In genomic region chr12:110447306-110447705, GRCm38 (mm10) we compare ENCODE assay signal across 8 mouse cellular contexts. TPM values are rescaled to one million over a fixed set of nuclear protein-coding genes. Genes with fewer than 3 reads are reported as not detected.
A peak's percentile ranks its signal among the peaks of the same experiment; 100 is the strongest.
DNase-seq lines count a peak whose midpoint lies in the region; ATAC-seq lines count a peak whose summit lies in the region.

No protein-coding gene starts in this region.

- H3K27me3 ChIP-seq in embryonic facial prominence, embryonic 10.5 days (replicated peaks; ENCODE audit: low read depth, poor library complexity, severe bottlenecking), result peaks cover 21% of the 10 kb centered on the region
- peaks cover 3% of the 10 kb centered on the region; the same call in 1 of the 2 replicates for H3K27me3 ChIP-seq in heart, embryonic 11.5 days (ENCODE audit: control insufficient read depth, insufficient read depth, low read length)
- H3K27me3 ChIP-seq in kidney, embryonic 14.5 days (ENCODE audit: control insufficient read depth, insufficient read depth, low read length), result no peaks in the 10 kb centered on the region; the same call in 1 of the 2 replicates
- no peaks in the 10 kb centered on the region for H3K27me3 ChIP-seq in lung, embryonic 16.5 days (ENCODE audit: control insufficient read depth, insufficient read depth, low read depth, low read length)

- peaks cover 23% of the 10 kb centered on the region for H3K4me1 ChIP-seq in embryonic facial prominence, embryonic 10.5 days
- H3K4me1 ChIP-seq in heart, embryonic 11.5 days (ENCODE audit: control insufficient read depth, insufficient read depth, low read length), result peaks cover 5% of the 10 kb centered on the region; the same call in 1 of the 2 replicates
- peaks cover 6% of the 10 kb centered on the region; the same call in 1 of the 2 replicates for H3K4me1 ChIP-seq in kidney, embryonic 14.5 days (ENCODE audit: control insufficient read depth, insufficient read depth, low read length)
- H3K4me1 ChIP-seq in lung, embryonic 16.5 days (replicated peaks; ENCODE audit: control insufficient read depth, insufficient read depth, low read length), result peaks cover 3% of the 10 kb centered on the region; the same call in 1 of the 2 replicates

- peak overlapping the region; percentile 89 for H3K27ac ChIP-seq in embryonic facial prominence, embryonic 10.5 days (replicated peaks)
- peak overlapping the region; percentile 68; the same call in 1 of the 2 replicates for H3K27ac ChIP-seq in heart, embryonic 11.5 days (ENCODE audit: low read depth, low read length)
- peak overlapping the region; percentile 42; the same call in 1 of the 2 replicates for H3K27ac ChIP-seq in kidney, embryonic 14.5 days (ENCODE audit: low read depth, low read length)
- peak overlapping the region; percentile 72 for H3K27ac ChIP-seq in lung, embryonic 16.5 days (ENCODE audit: low read length)

- peak overlapping the region; percentile 78 for H3K9ac ChIP-seq in heart, embryonic 11.5 days (ENCODE audit: low read depth, low read length)
- H3K9ac ChIP-seq in kidney, embryonic 14.5 days (ENCODE audit: low read depth, low read length), result peak overlapping the region; percentile 84
- H3K9ac ChIP-seq in lung, embryonic 16.5 days (ENCODE audit: low read length), result peak overlapping the region; percentile 87

- WGBS in embryonic facial prominence, embryonic 10.5 days, result 2% methylated on average over 39 of the region's 39 CpGs
- under 1% methylated on average over 39 of the region's 39 CpGs for WGBS in heart, embryonic 11.5 days (ENCODE audit: insufficient replicate concordance)
- 2% methylated on average over 32 of the region's 39 CpGs for WGBS in kidney, embryonic 14.5 days
- WGBS in lung, embryonic 16.5 days, result 1% methylated on average over 30 of the region's 39 CpGs

- DNase-seq in adrenal gland, adult (ENCODE audit: inconsistent age in 2 of 2, low spot score in 1 of 2), result peak; percentile 72 to 82
- peak; percentile 63 for DNase-seq in embryonic facial prominence, embryonic 10.5 days (ENCODE audit: low spot score)
- DNase-seq in ovary, adult 18-20 months (ENCODE audit: low spot score), result peak; percentile 29
- peak; percentile 67 to 76 for DNase-seq in thymus, postnatal 36 days

- H3K36me3 ChIP-seq in embryonic facial prominence, embryonic 10.5 days (replicated peaks), result 0 out of 2 replicates have a peak, but pooled peaks cover 3% of the 10 kb centered on the region
- H3K36me3 ChIP-seq in heart, embryonic 11.5 days (ENCODE audit: control insufficient read depth, insufficient read depth, low read length), result no peaks in the 10 kb centered on the region
- no peaks in the 10 kb centered on the region for H3K36me3 ChIP-seq in kidney, embryonic 14.5 days (ENCODE audit: control insufficient read depth, insufficient read depth, low read length)
- no peaks in the 10 kb centered on the region for H3K36me3 ChIP-seq in lung, embryonic 16.5 days (ENCODE audit: control insufficient read depth, insufficient read depth, low read length)

- peak; percentile 28 for ATAC-seq in CD4-positive, CD25-positive, alpha-beta regulatory T cell, adult 4 months
- peak; percentile 66 for ATAC-seq in heart, embryonic 11.5 days (replicated peaks; ENCODE audit: insufficient number of reproducible peaks, low FRiP score, low TSS enrichment)
- peak; percentile 48 for ATAC-seq in kidney, embryonic 14.5 days (ENCODE audit: low FRiP score, low TSS enrichment)
- ATAC-seq in lung, embryonic 16.5 days (ENCODE audit: low read depth), result peak; percentile 58

- H3K9me3 ChIP-seq in embryonic facial prominence, embryonic 10.5 days, result no peaks in the 10 kb centered on the region
- no peaks in the 10 kb centered on the region for H3K9me3 ChIP-seq in heart, embryonic 11.5 days (replicated peaks; ENCODE audit: control insufficient read depth, low read length)
- no peaks in the 10 kb centered on the region for H3K9me3 ChIP-seq in kidney, embryonic 14.5 days (ENCODE audit: control insufficient read depth, low read length)
- H3K9me3 ChIP-seq in lung, embryonic 16.5 days (ENCODE audit: control insufficient read depth, low read length), result no peaks in the 10 kb centered on the region

- peak overlapping the region; percentile 90 for H3K4me2 ChIP-seq in heart, embryonic 11.5 days
- peak overlapping the region; percentile 86 for H3K4me2 ChIP-seq in kidney, embryonic 14.5 days (replicated peaks; ENCODE audit: low read depth, low read length)
- H3K4me2 ChIP-seq in lung, embryonic 16.5 days (ENCODE audit: low read depth, low read length), result peak overlapping the region; percentile 88

- peak overlapping the region; percentile 92 for H3K4me3 ChIP-seq in embryonic facial prominence, embryonic 10.5 days
- H3K4me3 ChIP-seq in heart, embryonic 11.5 days (ENCODE audit: low read depth, low read length), result peak overlapping the region; percentile 79
- peak overlapping the region; percentile 83 for H3K4me3 ChIP-seq in kidney, embryonic 14.5 days (ENCODE audit: low read length)
- H3K4me3 ChIP-seq in lung, embryonic 16.5 days (ENCODE audit: low read length), result peak overlapping the region; percentile 85

RNA-seq across cellular contexts. Expression of gene Ppp2r5c, which starts 0.4 kb away (rescaled TPM):
- polyA plus RNA-seq in CD4-positive, CD25-positive, alpha-beta regulatory T cell, adult 4 months (2017; shearing (Covaris generic)), result 100 to 1,000 TPM; 490 to 635 TPM
- 141 and 143 TPM in 2 replicates for polyA plus RNA-seq in embryonic facial prominence, embryonic 10.5 days (2016; fragmentation: Nextera tagmentation; extraction: Ambion mirVana)
- 137 and 139 TPM in 2 replicates for polyA plus RNA-seq in heart, embryonic 11.5 days (2014; fragmentation: Nextera tagmentation; extraction: Ambion mirVana)
- polyA plus RNA-seq in kidney, embryonic 14.5 days (2014; fragmentation: Nextera tagmentation; extraction: Ambion mirVana), result 114 and 160 TPM in 2 replicates
- polyA plus RNA-seq in lung, embryonic 16.5 days (2015; fragmentation: Nextera tagmentation; extraction: Ambion mirVana), result 150 and 156 TPM in 2 replicates

Comparison
In these comparisons a context has a peak if more than half of its experiments do, and no peak if none do; other contexts are left out.
1. Peak in every context shown above with its lines: DNase-seq, ATAC-seq, H3K4me3 ChIP-seq and H3K27ac ChIP-seq.